Mouse (Mus musculus): ENCODE measurements at regions not wholly inside any gene's neighbourhood (a gene's known extent, or its start where the extent isn't known, plus 50 kb on each side); places are given as distances from the start of the nearest gene placed in this dataset.

DNA sequence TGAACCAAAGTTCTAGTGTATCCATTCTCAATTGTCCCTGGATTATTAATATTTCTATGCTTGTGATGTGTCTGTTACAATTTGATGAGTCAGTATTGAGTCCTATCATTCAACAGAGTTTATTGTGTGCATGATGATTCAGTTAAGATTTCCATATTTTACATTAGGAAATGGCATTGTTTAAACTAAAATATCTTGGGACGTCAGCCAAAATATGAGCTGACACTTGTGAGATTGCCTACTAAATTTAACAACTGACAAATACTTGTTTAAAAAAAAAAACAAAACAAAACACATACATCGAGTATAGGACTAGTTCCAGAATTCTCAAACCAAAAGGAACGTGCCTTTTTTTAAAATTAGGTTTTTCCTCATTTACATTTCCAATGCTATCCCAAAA is 779.0 kb downstream of the Ttll7 start:
- H3K9me3 ChIP-seq (ENCODE audit: control insufficient read depth, low read length) = no peaks in the 10 kb centered on the region
- no peaks in the 10 kb centered on the region for H3K4me1 ChIP-seq (ENCODE audit: control insufficient read depth, insufficient read depth, low read length)
- TF ChIP-seq POLR2A (IDR thresholded peaks at IDR 0.05; ENCODE audit: borderline replicate concordance, extremely low read depth, insufficient read depth, insufficient read length) = no peak
- no peak overlapping the region for H3K4me3 ChIP-seq (replicated peaks; ENCODE audit: low read length)
- DNase-seq (ENCODE audit: low spot score) = no peak
- no peak overlapping the region for H3K4me2 ChIP-seq (replicated peaks; ENCODE audit: low read depth, low read length, severe bottlenecking)
- WGBS = 88% methylated on average over 3 of the region's 3 CpGs
- H3K27ac ChIP-seq (replicated peaks; ENCODE audit: low read depth, low read length) = no peak overlapping the region
- H3K27me3 ChIP-seq (ENCODE audit: control insufficient read depth, insufficient read depth, low read length) = no peaks in the 10 kb centered on the region
- H3K9ac ChIP-seq (ENCODE audit: low read depth, low read length, severe bottlenecking) = no peak overlapping the region
- ATAC-seq (ENCODE audit: low FRiP score, low read depth) = no peak
- no peaks in the 10 kb centered on the region for H3K36me3 ChIP-seq (ENCODE audit: control insufficient read depth, insufficient read depth, low read length)

DNA sequence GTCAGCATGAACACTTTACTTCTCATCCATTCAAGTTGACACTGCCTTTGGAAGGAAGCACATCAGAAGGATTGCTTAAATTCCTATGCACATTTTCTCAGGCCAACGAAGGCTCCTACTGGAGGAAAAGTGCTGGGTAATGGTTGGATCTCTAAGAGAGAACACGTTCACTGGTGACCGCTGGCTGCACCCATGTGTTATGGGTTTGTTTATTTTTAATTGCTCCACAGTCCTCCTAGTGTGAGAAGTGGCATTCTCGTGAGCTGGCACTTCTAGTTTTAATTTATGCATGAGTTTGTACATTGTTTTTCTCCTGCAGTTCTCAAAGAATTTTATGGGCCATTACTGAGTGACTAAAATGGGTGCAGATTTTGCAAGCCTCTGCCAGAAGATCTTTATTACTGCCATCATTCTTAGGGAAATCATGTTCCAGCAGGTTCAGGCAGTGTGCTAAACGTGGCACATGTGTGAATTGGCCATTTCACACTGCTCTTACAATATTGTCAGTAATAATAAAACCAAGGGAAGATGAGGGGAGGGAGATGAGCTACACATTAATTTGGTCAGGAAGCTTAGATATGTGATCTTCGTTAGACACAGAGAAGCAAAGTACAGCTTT is 731.6 kb downstream of the Ttll7 start:
- H3K9ac ChIP-seq (ENCODE audit: low read depth, low read length, severe bottlenecking) = no peak overlapping the region
- H3K36me3 ChIP-seq (ENCODE audit: control insufficient read depth, insufficient read depth, low read length) = no peaks in the 10 kb centered on the region
- H3K4me2 ChIP-seq (replicated peaks; ENCODE audit: low read depth, low read length, severe bottlenecking) = no peak overlapping the region
- no peak for DNase-seq (ENCODE audit: low spot score)
- H3K4me1 ChIP-seq (ENCODE audit: control insufficient read depth, insufficient read depth, low read length) = no peaks in the 10 kb centered on the region
- no peak overlapping the region for H3K4me3 ChIP-seq (replicated peaks; ENCODE audit: low read length)
- no peaks in the 10 kb centered on the region for H3K9me3 ChIP-seq (ENCODE audit: control insufficient read depth, low read length)
- 40% methylated on average over 6 of the region's 6 CpGs for WGBS
- H3K27me3 ChIP-seq (ENCODE audit: control insufficient read depth, insufficient read depth, low read length) = no peaks in the 10 kb centered on the region
- no peak overlapping the region for H3K27ac ChIP-seq (replicated peaks; ENCODE audit: low read depth, low read length)
- ATAC-seq (ENCODE audit: low FRiP score, low read depth) = no peak
- TF ChIP-seq POLR2A (IDR thresholded peaks at IDR 0.05; ENCODE audit: borderline replicate concordance, extremely low read depth, insufficient read depth, insufficient read length) = no peak

DNA sequence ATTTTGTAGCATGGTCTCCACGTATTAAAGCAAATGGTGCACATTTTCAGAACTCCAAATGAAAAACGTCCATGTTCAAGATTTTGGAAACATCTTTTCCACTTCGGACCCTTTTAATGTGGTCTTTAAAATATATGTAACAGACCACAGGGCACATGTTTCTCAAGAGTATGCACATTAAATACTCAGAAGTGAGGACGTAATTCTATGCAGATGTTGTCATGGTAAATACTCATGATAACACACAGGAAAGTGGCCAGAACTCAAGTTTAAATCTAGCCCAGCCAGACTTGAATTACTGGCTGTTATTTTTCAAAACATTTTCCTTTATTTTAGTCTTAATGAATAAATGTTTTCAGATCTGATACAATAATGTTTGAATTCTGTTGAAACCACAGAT is 719.7 kb downstream of the Ttll7 start:
- Histone ChIP-seq H3K4me2 (replicated peaks; ENCODE audit: low read depth, low read length, severe bottlenecking) (no peak overlapping the region), H3K27ac (replicated peaks; ENCODE audit: low read depth, low read length) (no peak overlapping the region), H3K4me3 (replicated peaks; ENCODE audit: low read length) (no peak overlapping the region), H3K9me3 (ENCODE audit: control insufficient read depth, low read length) (no peaks in the 10 kb centered on the region), H3K27me3 (ENCODE audit: control insufficient read depth, insufficient read depth, low read length) (no peaks in the 10 kb centered on the region), H3K9ac (ENCODE audit: low read depth, low read length, severe bottlenecking) (no peak overlapping the region), H3K4me1 (ENCODE audit: control insufficient read depth, insufficient read depth, low read length) (no peaks in the 10 kb centered on the region), H3K36me3 (ENCODE audit: control insufficient read depth, insufficient read depth, low read length) (no peaks in the 10 kb centered on the region)
- no peak for TF ChIP-seq POLR2A (IDR thresholded peaks at IDR 0.05; ENCODE audit: borderline replicate concordance, extremely low read depth, insufficient read depth, insufficient read length)
- peak; percentile 67 for DNase-seq (ENCODE audit: low spot score)
- peak; percentile 71; the same call in 1 of the 2 replicates for ATAC-seq (ENCODE audit: low FRiP score, low read depth)
- 31% methylated on average over 4 of the region's 4 CpGs for WGBS

DNA sequence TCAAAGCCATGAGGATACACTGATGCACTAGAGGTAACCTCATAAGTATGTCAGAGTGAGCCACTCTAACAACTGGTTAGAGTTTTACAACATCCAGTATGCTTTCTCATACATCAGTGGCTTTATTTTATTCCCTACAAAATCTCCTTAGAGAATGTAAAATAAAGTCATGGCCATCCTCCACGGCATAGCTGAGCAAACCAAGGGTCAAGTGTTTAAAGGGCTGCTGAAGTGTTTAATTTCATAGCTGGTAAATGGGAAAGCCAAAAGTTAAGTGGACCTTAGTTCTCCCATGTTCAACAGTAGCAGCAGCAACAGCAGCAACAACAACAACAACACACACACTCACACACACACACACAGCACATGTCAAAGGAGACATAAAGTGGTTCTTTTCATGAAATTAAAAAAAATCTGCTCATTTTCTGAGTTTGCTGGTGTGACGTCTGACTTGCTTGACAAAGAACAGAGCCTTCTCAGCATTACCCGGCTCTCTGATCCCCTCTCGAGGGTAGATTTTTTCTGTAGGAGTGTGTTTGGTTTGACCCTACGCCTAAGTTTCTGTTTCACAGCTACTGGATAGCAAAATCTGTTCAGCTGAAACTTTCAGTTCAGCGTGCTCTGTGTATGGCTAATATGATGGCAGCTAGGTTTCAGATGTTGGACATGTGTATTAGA is 693.3 kb downstream of the Ttll7 start:
- Histone ChIP-seq H3K4me2 (replicated peaks; ENCODE audit: low read depth, low read length, severe bottlenecking) (no peak overlapping the region), H3K27ac (replicated peaks; ENCODE audit: low read depth, low read length) (no peak overlapping the region), H3K4me3 (replicated peaks; ENCODE audit: low read length) (no peak overlapping the region), H3K36me3 (ENCODE audit: control insufficient read depth, insufficient read depth, low read length) (no peaks in the 10 kb centered on the region), H3K27me3 (ENCODE audit: control insufficient read depth, insufficient read depth, low read length) (no peaks in the 10 kb centered on the region), H3K9ac (ENCODE audit: low read depth, low read length, severe bottlenecking) (no peak overlapping the region), H3K9me3 (ENCODE audit: control insufficient read depth, low read length) (no peaks in the 10 kb centered on the region), H3K4me1 (ENCODE audit: control insufficient read depth, insufficient read depth, low read length) (no peaks in the 10 kb centered on the region)
- ATAC-seq (ENCODE audit: low FRiP score, low read depth) (no peak), DNase-seq (ENCODE audit: low spot score) (no peak)
- 35% methylated on average over 6 of the region's 6 CpGs for WGBS
- TF ChIP-seq POLR2A (IDR thresholded peaks at IDR 0.05; ENCODE audit: borderline replicate concordance, extremely low read depth, insufficient read depth, insufficient read length) = no peak

DNA sequence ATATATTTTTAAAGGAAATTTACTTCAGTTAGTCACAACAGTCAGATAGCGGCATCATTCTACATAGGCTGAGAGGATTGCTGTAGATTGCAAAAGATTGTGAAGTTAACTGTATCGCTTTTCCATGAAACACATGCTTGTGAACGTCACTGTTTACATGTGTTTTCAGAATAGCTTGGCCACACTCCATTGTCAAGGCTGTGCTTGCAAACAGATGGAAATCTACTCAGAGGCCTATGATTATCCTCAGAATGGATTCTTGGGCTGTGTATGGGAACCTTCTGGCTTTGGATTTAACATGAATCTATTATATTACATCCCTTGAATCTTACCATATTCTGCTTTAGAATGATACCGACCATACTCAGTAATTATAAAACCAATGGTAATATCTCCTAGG is 690.1 kb downstream of the Ttll7 start:
- no peak for TF ChIP-seq POLR2A (IDR thresholded peaks at IDR 0.05; ENCODE audit: borderline replicate concordance, extremely low read depth, insufficient read depth, insufficient read length)

More for the DNA sequence above, 690.1 kb downstream of the Ttll7 start:
- H3K27me3 ChIP-seq (ENCODE audit: control insufficient read depth, insufficient read depth, low read length) = no peaks in the 10 kb centered on the region
- H3K27ac ChIP-seq (replicated peaks; ENCODE audit: low read depth, low read length) = no peak overlapping the region
- H3K9me3 ChIP-seq (ENCODE audit: control insufficient read depth, low read length) = no peaks in the 10 kb centered on the region
- H3K9ac ChIP-seq (ENCODE audit: low read depth, low read length, severe bottlenecking) = no peak overlapping the region
- H3K4me2 ChIP-seq (replicated peaks; ENCODE audit: low read depth, low read length, severe bottlenecking) = no peak overlapping the region
- no peaks in the 10 kb centered on the region for H3K4me1 ChIP-seq (ENCODE audit: control insufficient read depth, insufficient read depth, low read length)
- H3K4me3 ChIP-seq (replicated peaks; ENCODE audit: low read length) = no peak overlapping the region
- DNase-seq (ENCODE audit: low spot score) (peak; percentile 45), ATAC-seq (ENCODE audit: low FRiP score, low read depth) (no peak)
- no peaks in the 10 kb centered on the region for H3K36me3 ChIP-seq (ENCODE audit: control insufficient read depth, insufficient read depth, low read length)
- 78% methylated on average over 4 of the region's 4 CpGs for WGBS
